Mouse (Mus musculus) small intestine, adult 2 months (tissue): ENCODE results near the gene Ikzf4. TPM values are rescaled to one million over a fixed set of nuclear protein-coding genes. Genes with fewer than 3 reads are reported as not detected.

Experiments
- H3K27ac ChIP-seq: fragments of 200-500 bp; 2 replicates; pipeline ENCODE4 v1.5.1; 2012; ENCODE audit warnings: low read depth, low read length, control low read depth, inconsistent platforms; ENCODE audit not compliant: insufficient read depth
- H3K27me3 ChIP-seq: fragments of 200-500 bp; 2 replicates; pipeline ENCODE4 v1.6.1; 2012; ENCODE audit warnings: mild to moderate bottlenecking, moderate library complexity, low read length, inconsistent platforms; ENCODE audit not compliant: control insufficient read depth, insufficient read depth
- H3K36me3 ChIP-seq: fragments of 200-500 bp; 2 replicates; pipeline ENCODE4 v1.6.1; 2012; ENCODE audit warnings: mild to moderate bottlenecking, low read length, control low read depth, inconsistent platforms; ENCODE audit not compliant: control insufficient read depth, insufficient read depth
- H3K4me1 ChIP-seq: fragments of 200-500 bp; 2 replicates; pipeline ENCODE4 v1.6.1; 2012; ENCODE audit warnings: low read length, inconsistent platforms, mixed read lengths; ENCODE audit not compliant: control insufficient read depth, insufficient read depth, insufficient read length
- H3K4me3 ChIP-seq: fragments of 200-500 bp; 2 replicates; pipeline ENCODE4 v1.5.1; 2012; ENCODE audit warnings: low read depth, mild to moderate bottlenecking, control low read depth, inconsistent platforms, low read length, moderate library complexity
- CTCF ChIP-seq: fragments of 200-500 bp; IDR thresholded peaks from 2 replicates; pipeline ENCODE4 v1.5.1; 2012; ENCODE audit warnings: low read depth, mild to moderate bottlenecking, control low read depth, inconsistent platforms, low read length, moderate library complexity, mixed read lengths; ENCODE audit not compliant: insufficient replicate concordance, insufficient read length; ENCODE audit errors: extremely low read depth
- POLR2A ChIP-seq: fragments of 200-500 bp; IDR thresholded peaks from 2 replicates; pipeline ENCODE4 v1.6.1; 2012; ENCODE audit warnings: low read depth, mild to moderate bottlenecking, control low read depth, inconsistent platforms, low read length, moderate library complexity
- WGBS: fragments of 180-500 bp; shearing (Covaris S2); methylation state at CpG from one replicate; pipeline ENCODE4 v1.1.7; 2018; 5-methylcytosine and 5-hydroxymethylcytosine counted together
- polyA plus RNA-seq: library from polyadenylated mRNA; depleted of rRNA; stranded (reverse); fragments of >200 nt; gene quantifications from 2 replicates; pipeline ENCODE4 v1.2.3, GENCODE M21; 2012

Ikzf4 gene
- polyA plus RNA-seq, 1 experiment = 0.95 TPM

DNA sequence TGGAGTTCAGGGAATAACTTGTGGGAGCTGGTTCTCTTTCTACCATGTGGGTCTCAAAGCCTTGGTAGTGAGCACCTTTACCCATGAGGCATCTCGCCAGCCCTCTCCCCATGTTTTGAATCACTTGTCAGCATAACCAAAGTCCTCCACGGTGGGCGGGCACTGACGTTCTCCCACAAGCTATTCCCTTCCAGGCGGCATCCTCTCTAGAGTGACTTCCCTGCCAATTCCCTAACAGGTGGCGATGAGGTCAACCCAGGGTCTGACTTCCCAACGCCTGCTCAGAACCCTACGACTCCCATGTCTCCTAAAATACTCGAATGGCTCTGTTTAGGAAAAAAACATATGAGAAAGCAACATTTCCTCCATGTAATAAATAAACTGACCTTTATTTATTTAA lies 12.1 kb upstream of the Ikzf4 start:
- H3K4me3 ChIP-seq = no peak overlapping the region
- no peaks in the 10 kb centered on the region for H3K27me3 ChIP-seq
- H3K4me1 ChIP-seq = no peaks in the 10 kb centered on the region
- WGBS = 41% methylated on average over 9 of the region's 9 CpGs
- no peak overlapping the region for H3K27ac ChIP-seq
- H3K36me3 ChIP-seq = no peaks in the 10 kb centered on the region
- no peak for TF ChIP-seq POLR2A
- TF ChIP-seq CTCF = no peak

DNA sequence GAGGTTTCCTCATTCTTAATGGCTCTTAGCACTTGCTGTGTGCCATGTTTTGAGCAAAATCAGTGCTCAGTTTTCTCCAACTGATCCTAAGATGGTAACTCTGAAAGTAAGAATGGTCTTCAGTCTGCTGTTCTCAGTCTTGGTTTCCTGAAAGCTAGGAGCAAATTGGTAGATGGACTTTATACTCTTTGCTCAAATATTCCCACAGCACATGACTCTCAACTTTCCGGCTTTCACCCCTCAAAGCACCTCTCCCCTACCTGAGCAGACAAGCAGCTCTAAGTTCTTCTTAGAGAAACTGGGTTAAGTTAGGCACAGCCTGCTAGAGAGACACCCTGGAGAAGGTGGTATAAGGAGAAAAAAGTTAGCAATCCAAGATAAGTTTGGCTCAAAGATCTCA lies 10.9 kb upstream of the Ikzf4 start:
- 26% methylated on average over 1 of the region's 1 CpGs for WGBS
- no peak overlapping the region for H3K27ac ChIP-seq
- H3K4me1 ChIP-seq = no peaks in the 10 kb centered on the region
- no peak overlapping the region for H3K4me3 ChIP-seq
- H3K36me3 ChIP-seq = no peaks in the 10 kb centered on the region
- no peaks in the 10 kb centered on the region for H3K27me3 ChIP-seq
- TF ChIP-seq CTCF = no peak
- TF ChIP-seq POLR2A = no peak

GRCm38 (mm10) chr10:128655254-128655653 lies 9.5 kb upstream of the Ikzf4 start:
- WGBS = 62% methylated on average over 3 of the region's 3 CpGs
- no peak overlapping the region for H3K27ac ChIP-seq
- no peaks in the 10 kb centered on the region for H3K4me1 ChIP-seq
- H3K36me3 ChIP-seq = no peaks in the 10 kb centered on the region
- no peaks in the 10 kb centered on the region for H3K27me3 ChIP-seq
- H3K4me3 ChIP-seq = no peak overlapping the region
- TF ChIP-seq CTCF (no peak), POLR2A (no peak)

GRCm38 (mm10) chr10:128653866-128654265 lies 8.1 kb upstream of the Ikzf4 start:
- WGBS = 71% methylated on average over 4 of the region's 4 CpGs
- TF ChIP-seq POLR2A (no peak), CTCF (no peak)

DNA sequence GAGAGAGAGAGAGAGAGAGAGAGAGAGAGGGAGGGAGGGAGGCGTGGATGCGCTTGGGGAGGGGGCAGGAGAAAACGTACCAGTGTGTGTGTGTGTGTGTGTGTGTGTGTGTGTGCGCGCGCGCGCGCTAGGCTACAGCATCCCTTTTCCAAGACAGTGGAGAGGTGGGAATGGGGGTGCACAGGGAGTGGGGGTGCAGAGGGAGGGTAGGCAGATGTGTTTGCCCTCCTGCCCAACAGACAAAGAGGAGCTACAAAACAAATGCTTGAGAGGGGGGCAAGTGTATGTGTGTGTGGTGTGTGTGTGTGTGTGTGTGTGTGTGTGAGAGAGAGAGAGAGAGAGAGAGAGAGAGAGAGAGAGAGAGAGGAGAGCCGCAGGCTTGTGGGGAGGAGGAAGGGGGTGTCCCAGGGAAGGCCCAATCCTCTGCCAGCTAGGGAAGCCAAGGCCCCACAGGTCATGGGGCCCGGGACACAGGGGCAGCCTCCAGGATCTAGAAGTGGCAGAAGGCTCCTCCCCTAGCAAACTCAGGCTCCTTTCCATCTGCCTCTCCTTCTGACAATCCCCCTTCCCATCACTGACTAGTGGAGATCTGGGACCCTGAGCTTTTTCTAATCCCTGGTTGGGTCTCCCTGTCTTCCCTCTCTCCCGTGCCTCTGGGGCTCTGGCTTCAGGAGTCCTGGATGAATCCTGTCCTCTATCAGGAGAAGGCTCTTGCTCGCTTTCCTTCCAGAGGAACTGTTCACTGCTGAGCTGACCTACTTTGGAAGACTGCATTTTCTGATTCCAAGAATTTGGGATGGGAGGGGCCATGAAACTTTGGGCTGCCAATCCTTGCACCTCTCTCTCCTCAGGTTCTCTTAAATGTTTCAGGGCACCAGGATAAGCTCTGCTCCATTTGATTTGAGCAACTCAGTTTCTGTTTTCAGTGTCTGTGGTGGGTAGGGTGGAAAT lies 623 bp upstream of the Ikzf4 start:
- TF ChIP-seq CTCF = no peak
- TF ChIP-seq POLR2A = no peak
- Histone ChIP-seq H3K4me3 (peak overlapping the region; percentile 73), H3K4me1 (peaks cover 4% of the 10 kb centered on the region; the same call in 1 of the 2 replicates), H3K27ac (no peak overlapping the region), H3K27me3 (peaks cover 9% of the 10 kb centered on the region; the same call in 1 of the 2 replicates), H3K36me3 (no peaks in the 10 kb centered on the region)
- 26% methylated on average over 13 of the region's 13 CpGs for WGBS

More at GRCm38 (mm10) chr10:128653866-128654265, 8.1 kb upstream of the Ikzf4 start:
- H3K4me3 ChIP-seq = no peak overlapping the region
- no peaks in the 10 kb centered on the region for H3K27me3 ChIP-seq
- no peak overlapping the region for H3K27ac ChIP-seq
- H3K36me3 ChIP-seq = no peaks in the 10 kb centered on the region
- no peaks in the 10 kb centered on the region for H3K4me1 ChIP-seq

DNA sequence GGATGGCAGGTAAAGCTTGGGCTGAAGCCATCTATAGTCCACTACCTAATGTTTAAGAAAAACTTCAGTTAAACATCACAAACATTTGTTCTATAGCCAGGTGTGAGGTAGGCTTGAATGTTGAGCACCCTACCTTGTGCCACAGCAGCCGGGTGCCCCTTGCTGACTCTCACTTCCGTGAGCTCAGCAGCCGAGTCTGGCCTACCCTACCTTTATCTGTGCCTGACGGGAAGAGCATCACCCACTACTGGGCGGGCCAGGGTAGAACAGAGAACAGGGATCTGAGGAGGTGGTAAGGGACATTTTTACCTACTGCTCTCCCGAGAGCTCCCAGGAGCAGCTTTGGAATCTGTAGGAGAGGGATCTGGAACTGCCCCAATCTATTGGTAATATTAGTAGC lies 3.0 kb downstream of the Ikzf4 start:
- WGBS = 84% methylated on average over 6 of the region's 6 CpGs
- H3K36me3 ChIP-seq = no peaks in the 10 kb centered on the region
- H3K4me3 ChIP-seq = no peak overlapping the region
- H3K27me3 ChIP-seq = peaks cover 9% of the 10 kb centered on the region; the same call in 1 of the 2 replicates
- TF ChIP-seq POLR2A (no peak), CTCF (no peak)
- H3K27ac ChIP-seq = no peak overlapping the region
- H3K4me1 ChIP-seq = peaks cover 4% of the 10 kb centered on the region; the same call in 1 of the 2 replicates

DNA sequence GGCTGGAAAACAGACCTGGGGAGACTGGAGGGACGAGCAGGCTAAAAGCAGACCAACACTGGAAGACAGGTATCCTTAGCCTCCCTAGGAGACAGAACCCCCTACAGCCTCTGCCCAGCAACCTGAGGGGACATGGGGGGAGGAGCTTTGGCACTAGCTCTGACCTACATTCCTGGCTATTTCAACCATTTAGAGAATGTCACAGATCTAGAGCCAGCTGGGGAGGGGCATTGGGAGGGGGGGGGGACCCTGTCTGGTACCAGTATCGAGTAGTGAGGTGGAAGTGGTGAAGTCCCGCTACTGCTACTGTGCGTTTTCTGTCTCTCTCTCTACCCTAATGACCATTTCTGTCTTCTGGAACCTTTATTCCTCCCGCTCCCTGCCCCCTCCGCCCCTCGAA lies 3.9 kb downstream of the Ikzf4 start:
- no peak overlapping the region for H3K27ac ChIP-seq
- H3K27me3 ChIP-seq = peaks cover 9% of the 10 kb centered on the region; the same call in 1 of the 2 replicates
- peaks cover 4% of the 10 kb centered on the region; the same call in 1 of the 2 replicates for H3K4me1 ChIP-seq
- TF ChIP-seq CTCF (no peak), POLR2A (no peak)
- no peak overlapping the region for H3K4me3 ChIP-seq
- 80% methylated on average over 7 of the region's 7 CpGs for WGBS
- H3K36me3 ChIP-seq = no peaks in the 10 kb centered on the region
